Mouse (Mus musculus) thymus, postnatal 0 days (tissue): ENCODE results near the gene Tex37. TPM values are rescaled to one million over a fixed set of nuclear protein-coding genes. Genes with fewer than 3 reads are reported as not detected.
A peak's percentile ranks its signal among the peaks of the same experiment; 100 is the strongest.

Source experiments
- DNase-seq: peaks from one replicate; pipeline ENCODE4 v3.0.0-alpha.2; 2015; ENCODE audit warnings: low spot score
- polyA plus RNA-seq: library from polyadenylated mRNA; unstranded; fragments of >200 nt; fragmentation: Nextera tagmentation; extraction: Ambion mirVana; gene quantifications from 2 replicates; pipeline ENCODE4 v1.2.1, GENCODE M21; 2015

Gene Tex37
- polyA plus RNA-seq, 1 experiment from 2014 or later, result not detected

- DNase-seq, result no peak
Observed at GRCm38 (mm10) chr6:70887993-70888392, 30.7 kb downstream of the Tex37 start.

GRCm38 (mm10) chr6:70880714-70881304 is 37.9 kb downstream of the Tex37 start:
- DNase-seq, result peak; percentile 82

- DNase-seq, result no peak
Observed at GRCm38 (mm10) chr6:70875017-70875416, 43.7 kb downstream of the Tex37 start.

- DNase-seq, result peak; percentile 26
Observed at GRCm38 (mm10) chr6:70874035-70874775, 44.5 kb downstream of the Tex37 start.

- DNase-seq, result no peak
Observed at GRCm38 (mm10) chr6:70872570-70872969, 46.2 kb downstream of the Tex37 start.

GRCm38 (mm10) chr6:70872128-70872527 is 46.6 kb downstream of the Tex37 start:
- no peak for DNase-seq

GRCm38 (mm10) chr6:70871511-70871980 is 47.2 kb downstream of the Tex37 start:
- peak; percentile 29 for DNase-seq

- no peak for DNase-seq
Observed at GRCm38 (mm10) chr6:70867297-70867696, 51.4 kb downstream of the Tex37 start.

GRCm38 (mm10) chr6:70866761-70867160 is 52.0 kb downstream of the Tex37 start:
- DNase-seq, result no peak

GRCm38 (mm10) chr6:70864285-70864684 is 54.4 kb downstream of the Tex37 start:
- DNase-seq, result no peak

Other genes starting within 250 kb of the Tex37 start
- 3.6 and 5.1 TPM in 2 replicates for gene Rpia, start 126.7 kb downstream of the Tex37 start, polyA plus RNA-seq
- gene Eif2ak3, start 74.4 kb downstream of the Tex37 start, polyA plus RNA-seq, result 17.4 and 18.0 TPM in 2 replicates
- gene Foxi3, start 37.6 kb upstream of the Tex37 start, polyA plus RNA-seq, result not detected in 2 replicates
- gene Thnsl2, start 225.5 kb upstream of the Tex37 start, polyA plus RNA-seq, result 7.8 and 11.3 TPM in 2 replicates